Mouse (Mus musculus) megakaryocyte, adult 5-6 weeks (primary cell): ENCODE measurements around the gene Gm20388. TPM values are rescaled to one million over a fixed set of nuclear protein-coding genes. Genes with fewer than 3 reads are reported as not detected.

Experiments used
- ATAC-seq: 2 replicates; pipeline ENCODE4 v1.8.0; 2016; ENCODE audit warnings: mild to moderate bottlenecking, inconsistent platforms; ENCODE audit not compliant: poor library complexity, severe bottlenecking
- total RNA-seq, 2 experiments: library from RNA; stranded (forward) in 1 of 2; stranded (reverse) in 1 of 2; fragments of 153-499, 151-499 nt in 1 of 2; fragments of 221-1000, 200-1000 nt in 1 of 2; gene quantifications; 2 replicates each; pipeline versions ENCODE4 v1.2.3 to v1.2.4; 2015 to 2017

The Gm20388 gene
- total RNA-seq, 2 experiments from 2014 or later, result 7.6 to 15.5 TPM

DNA sequence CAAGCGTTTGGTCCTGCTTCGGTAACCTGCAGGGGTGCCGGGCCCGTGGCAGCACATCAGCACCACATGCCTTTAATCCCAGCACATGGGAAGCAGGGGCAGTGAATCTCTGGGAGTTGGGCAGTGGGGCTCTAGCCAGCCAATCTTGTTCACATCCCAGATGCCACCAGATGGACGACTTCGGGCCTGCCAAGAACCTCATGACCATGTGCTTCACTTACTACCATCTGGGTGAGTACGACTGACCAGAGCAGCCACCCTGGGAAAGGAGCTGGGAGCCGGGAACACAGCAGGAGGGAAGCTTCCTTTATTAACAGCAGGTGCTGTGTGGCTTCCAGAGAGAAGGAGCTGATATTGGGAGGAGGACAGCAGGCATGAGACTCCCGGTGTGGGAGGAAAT is 240.5 kb downstream of the Gm20388 start:
- ATAC-seq, result no peak

DNA sequence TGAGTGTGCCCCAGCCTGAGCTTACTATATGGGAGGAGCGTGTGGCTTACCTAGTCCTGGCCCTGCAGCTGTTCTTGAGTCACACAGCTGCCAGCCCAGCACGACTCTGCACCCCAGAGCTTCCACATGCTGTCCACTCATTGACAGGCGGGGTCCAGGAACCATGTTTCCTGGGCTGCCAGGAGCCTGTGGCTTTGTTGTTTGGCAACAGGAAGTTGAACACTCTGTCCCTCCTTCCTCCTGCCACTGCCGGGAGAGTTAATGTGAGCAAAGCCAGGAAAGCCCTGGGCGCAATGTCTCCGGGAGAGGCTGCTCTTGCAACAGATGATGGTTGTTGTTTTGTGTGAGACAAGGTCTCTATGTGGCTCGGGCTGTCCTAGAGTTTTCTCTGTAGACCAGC is 242.0 kb downstream of the Gm20388 start:
- peak; percentile 90 for ATAC-seq

DNA sequence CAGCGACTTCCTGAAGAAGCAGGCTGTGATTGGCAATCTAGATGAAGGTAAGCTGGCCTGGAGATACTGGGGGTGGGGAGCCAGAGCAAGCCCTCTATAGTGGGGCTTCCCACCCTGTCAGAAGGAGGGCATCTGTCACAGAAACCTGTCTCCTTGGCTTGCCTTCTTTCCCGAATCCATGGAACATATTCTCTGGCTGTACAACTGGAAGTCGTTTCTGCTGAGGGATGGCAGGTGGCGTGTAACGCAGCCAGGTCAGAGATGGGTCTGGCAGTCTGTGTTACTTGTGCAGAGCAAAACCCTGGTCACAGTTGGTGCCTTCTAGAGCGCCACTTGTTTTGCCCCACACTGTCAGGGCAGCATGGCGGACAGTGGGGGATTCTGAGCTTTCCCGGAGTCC is 249.7 kb downstream of the Gm20388 start:
- no peak for ATAC-seq

DNA sequence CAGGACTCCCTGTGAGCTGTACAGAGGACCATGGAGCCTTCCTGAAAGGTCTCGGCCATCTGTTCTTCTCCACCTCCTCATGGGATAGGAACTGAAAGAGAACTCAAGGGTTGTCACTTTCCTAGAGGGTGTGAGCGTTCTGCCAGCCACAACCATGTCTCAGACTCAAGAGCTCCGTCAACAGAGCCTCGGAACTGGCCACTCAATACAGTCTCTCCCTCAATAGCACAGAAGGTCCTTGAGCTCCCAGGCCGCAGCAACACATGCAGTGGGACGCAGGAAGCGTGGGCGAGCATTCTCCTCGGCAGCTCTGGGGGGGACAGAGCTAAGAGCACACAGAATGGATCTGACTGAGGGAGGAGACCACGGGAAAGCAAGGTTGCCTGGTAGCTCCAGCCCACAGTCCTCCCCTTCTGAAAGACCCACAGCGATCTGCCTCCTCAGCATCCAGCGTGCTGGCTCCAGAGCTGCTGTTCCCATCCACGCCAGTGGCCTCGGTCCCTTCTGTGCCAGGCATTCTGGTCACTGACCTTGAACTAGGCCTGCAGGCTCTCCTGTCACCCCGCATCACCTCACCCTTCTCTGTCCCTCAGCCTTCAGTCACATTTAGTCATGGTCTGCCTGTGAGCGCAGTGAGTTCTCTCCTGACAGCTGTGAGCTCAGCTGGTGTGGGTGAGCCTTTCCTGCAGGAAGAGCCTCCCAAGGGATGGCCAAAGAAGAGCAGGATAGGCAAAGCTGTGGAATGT is 251.2 kb downstream of the Gm20388 start:
- ATAC-seq, result no peak

DNA sequence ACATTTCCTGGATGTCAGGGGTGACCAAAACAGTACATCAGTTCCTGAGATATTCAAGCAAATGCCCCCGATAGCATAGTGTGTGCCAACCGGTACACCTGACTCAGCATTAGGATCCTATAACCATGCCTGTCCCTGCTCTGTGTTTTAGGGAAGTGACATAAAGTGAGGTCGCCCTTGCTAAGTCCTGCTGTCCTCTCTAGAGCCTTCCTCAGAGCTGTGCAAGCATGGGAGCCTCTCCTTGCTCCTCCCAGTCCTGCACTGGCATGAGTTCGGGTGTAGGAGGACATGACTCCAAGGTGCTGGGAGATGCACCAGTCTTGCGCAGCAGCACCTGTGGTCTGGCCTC is 251.7 kb downstream of the Gm20388 start:
- peak; percentile 30; the same call in 1 of the 2 replicates for ATAC-seq

DNA sequence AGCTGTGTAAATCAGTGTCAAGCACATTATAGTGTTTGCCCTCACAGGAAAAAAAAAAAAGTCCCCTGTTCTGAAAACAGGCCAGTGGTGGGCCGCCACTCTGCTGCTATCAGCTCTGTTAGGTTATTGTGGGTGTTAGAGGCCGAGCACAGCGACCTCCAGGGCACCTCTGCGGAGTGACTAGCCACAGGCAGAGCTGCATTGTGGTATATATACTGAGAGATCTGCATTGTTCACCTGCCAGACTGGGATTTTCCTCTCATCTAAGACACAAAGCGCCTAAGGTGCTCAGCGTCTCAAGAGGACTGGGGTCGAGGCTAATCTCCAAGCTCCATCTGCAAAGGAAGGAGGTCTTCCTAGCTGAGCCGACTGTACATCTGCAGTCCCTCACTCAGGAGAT is 252.7 kb downstream of the Gm20388 start:
- ATAC-seq, result no peak

DNA sequence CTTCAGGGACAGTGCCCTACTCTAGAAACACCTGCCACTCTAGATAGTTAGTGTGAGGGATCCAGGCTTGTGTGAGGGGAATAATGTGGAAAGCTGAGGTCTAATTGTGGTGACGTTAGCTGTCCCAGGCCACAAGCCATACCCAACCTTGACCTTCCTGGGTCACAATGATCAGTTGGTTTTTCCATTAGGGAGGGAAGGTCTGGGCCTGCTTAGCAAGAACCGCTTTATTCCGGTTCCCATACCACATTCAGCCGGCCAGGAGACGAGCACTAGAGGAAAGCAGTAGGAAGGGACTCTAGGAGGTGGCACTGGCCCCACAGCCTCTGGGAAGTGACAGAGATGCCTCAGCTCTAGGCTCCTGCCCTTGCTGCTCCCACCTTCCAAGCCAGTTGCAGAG is 253.4 kb downstream of the Gm20388 start:
- no peak for ATAC-seq

DNA sequence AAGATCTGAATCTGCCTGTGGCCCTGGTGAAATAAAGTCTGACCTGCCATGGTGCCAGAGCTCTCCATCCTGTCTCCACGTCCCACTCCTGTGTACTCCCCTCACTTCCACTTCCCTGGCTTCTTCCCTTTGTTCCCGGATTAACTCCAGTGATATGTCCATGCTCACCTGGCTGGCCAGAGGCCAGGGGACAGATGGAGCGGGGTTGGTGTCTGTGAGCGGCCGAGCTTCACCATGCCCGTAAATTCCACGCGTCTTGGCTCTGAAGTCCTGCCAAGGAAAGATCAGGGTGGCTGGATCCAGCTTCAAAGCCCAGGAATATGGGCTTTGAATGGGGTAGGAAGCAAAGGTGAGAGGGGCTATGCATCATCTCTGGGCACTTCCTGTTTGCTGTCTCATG is 256.5 kb downstream of the Gm20388 start:
- no peak for ATAC-seq

DNA sequence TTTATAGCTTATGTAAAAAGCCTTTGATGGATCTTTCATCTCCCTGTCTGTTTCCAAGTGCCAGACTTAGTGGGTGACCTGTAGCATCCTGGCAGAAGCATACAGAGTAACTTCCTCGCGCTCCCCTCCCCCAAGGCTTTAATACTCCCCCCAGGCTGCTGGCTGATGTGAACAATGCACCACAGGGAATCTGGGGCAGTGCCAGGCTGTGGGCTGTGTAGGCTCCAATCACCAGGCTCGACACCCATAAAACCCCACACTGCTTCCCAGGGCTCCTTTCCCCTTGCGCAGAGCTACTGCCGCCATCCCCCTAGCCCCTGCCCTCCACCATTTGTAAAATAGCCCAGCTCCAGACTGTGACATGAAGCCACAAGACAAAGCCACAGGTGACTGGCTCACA is 257.2 kb downstream of the Gm20388 start:
- no peak for ATAC-seq

DNA sequence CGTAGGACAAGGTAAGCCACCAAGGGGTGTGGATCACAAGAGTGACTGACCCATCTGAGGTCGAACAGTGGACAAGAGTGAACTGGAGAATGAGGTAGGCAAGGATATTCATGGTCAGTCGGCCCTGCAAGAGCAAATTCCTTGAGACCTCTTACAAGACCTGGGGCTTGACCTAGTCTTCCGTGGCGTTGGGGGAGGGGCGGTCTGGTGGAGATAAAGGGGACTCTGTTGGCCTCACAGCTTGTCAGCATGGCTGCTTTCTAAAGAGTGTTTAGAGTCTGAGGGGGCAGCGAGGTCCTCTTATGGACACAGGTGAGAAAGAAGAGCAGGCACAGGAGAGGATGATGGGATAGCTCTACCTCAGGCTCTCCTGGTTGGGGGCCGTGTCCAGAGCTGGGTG is 258.5 kb downstream of the Gm20388 start:
- no peak for ATAC-seq

DNA sequence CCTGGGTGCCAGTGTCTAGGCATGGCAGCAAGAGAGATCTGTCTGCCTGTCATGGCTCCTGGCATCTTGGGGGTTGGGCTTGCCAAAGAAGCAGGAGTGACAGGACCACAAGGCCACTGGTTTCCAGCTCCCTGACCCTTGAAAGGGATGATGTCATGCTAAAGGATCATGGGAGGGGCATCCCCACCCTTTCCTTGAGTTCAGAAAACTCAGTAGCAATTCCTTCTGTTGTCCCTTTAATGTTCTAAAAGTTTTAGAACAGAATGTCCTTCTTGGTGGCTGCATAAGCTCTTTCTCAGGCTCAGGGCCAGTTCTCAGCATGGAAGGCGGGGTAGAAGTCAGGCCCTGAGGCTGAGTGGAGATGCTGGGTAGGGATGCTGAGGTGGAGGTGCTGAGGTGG is 262.6 kb downstream of the Gm20388 start:
- no peak for ATAC-seq

DNA sequence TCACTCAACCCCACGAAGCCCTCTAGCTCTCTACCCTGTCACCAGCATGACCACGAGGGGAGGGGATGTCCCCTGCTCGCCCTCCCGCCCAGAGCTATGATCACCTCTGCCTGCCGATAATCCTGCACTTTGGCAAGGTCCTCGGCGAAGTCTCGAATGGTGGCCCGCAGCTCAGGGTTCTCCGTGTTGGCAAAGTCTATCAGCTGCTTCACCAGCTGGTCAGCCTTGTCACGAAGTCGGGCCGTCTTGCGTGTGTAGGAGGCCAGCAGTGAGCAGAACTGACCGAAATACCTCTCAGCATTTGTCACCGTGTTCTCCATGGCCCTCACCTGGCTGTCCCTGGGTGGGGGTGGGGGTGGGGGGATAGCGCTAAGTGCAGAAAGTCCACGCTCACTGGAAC is 264.0 kb downstream of the Gm20388 start:
- ATAC-seq, result no peak

DNA sequence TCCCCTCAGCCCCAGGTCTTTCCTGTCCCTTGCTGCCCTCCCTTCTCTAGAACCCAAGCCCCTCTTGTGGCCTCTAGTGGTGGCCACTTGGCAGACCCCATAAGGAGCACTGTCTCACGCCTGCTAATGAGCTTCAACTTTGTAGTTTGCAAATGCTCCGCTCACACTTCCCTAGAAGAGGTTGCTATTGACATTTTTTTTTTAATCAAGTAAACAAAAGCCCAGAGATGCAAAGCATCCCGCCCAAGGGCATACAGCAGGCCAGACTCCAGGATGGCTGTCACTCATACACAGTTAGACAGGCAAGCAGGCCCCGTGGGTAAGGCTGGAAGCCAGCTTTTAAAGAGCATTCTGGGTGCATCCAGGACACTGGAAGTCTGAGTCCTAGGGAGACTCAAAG is 266.0 kb downstream of the Gm20388 start:
- no peak for ATAC-seq

DNA sequence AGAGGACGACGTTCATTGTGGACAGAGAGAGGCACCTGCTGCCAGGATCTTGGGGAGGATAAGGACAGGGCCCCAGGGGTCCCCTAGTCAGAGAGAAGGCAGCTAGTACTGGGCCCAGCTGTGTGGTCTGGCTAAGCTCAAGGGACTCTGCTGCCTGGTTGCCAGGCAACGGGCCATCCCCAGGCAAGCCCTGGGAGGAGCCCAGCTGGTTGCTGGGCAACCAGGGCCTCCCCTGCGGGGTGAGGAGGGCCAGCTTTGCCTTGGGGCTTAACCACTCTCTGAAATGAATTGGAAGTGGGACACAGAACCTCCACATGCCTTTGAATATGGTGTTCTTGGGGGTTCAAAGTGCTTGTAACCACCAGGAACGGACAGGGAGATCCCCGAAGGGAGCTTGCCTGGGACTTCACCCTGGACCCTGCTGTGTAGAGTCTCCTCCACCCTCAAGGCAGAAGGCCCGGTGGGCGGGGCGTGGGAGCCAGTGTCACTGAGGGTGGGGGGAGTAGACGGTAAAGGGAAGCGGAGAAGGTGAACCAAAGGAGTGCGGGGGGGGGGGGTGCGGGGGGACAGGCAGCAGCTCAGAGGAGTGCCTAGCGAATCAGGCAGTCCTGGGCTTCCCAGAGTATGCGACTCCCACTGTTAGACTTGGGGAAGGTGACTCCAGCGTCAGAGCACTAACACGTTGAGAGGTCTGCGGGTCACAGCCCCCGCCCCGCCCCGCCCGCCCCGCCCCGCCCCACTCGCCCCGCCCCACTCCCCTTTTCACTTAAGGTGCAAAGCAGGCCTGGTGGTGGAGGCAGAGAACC is 266.9 kb downstream of the Gm20388 start, which contains the start of gene Fam92b:
TSS of gene Fam92b (minus strand) at position 149 of the 806 bp plus-strand sequence.
- ATAC-seq, result no peak

DNA sequence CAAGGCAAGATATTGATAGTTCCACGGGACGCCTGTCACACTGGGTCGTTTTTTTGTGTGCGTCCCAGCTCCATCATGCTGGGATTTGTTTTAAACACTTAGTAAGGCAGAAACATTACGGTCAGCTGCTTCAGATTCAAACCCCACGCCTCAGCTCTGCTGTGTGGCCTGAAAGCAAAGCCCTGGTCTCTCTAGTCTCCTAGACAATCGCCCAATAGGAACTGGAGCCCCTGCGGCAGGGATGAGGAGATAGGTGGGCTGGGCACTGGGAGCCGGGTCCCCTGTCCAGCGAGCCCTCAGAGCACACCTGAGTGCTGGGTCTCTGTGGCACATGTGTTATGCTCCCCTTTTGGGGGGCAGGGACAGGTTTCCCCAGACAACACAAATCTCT is 267.5 kb downstream of the Gm20388 start:
- no peak for ATAC-seq

DNA sequence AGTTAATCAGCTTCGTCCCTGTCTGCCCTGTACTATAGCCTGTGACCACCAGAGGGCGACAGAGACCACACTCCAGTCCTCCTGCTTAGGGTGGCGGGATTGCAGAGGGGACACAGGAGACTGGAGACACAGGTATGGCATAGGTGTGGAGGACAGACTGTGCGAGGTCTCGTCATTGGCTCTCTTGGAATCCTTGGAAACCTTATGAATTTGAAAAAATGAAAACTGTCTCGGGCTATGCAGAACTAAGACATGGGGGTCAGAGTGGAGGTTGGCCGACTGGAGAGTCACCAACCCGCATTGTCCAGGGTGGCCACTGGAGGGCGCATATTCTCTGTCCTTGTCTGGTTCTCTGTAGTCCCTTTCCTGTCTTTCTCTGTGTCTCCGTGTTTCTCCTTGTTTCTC is 268.4 kb downstream of the Gm20388 start:
- peak; percentile 89 for ATAC-seq

DNA sequence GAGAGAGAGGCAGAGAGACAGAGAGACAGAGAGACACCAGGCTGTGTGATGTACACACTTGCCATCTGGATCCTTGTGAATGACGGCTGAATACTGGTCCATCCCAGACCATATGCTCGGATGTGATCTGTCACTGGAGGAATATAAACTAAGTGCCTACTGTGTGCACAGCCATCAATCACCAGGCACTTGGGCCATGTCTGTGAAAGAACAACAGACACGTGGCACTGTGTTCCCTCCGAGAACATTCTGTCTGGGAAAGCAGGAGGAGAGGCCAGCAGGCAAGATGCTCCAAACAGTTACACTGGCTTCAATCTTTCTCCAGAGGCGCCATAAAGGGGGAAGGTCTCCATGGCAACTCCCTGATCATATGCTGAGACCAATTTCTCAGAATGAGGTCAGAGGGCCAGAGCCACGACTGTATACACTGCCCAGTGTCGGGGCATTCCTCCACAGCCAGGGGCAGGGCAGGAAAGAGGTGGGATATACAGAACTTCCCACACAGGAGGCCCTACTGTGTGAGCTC is 269.9 kb downstream of the Gm20388 start:
- ATAC-seq, result no peak

DNA sequence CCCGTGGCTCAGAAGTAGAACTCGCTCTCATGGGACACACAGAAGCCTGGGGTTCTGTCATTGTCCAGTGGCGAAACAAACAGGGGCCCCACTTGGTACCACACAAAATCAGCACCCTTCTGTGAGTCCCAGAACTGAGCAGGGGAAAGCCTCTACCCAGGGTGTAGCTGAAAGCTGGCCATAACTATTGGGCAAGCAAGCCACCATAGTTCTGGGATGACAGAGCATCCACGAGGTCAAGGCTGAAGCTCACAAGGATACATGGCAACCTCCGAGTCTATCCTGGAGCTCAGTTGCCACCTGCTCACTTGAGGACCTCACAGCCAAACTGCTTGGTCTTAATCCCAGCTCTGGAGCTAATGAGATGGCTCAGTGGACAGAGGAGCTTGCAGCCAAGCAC is 270.6 kb downstream of the Gm20388 start:
- ATAC-seq, result no peak

DNA sequence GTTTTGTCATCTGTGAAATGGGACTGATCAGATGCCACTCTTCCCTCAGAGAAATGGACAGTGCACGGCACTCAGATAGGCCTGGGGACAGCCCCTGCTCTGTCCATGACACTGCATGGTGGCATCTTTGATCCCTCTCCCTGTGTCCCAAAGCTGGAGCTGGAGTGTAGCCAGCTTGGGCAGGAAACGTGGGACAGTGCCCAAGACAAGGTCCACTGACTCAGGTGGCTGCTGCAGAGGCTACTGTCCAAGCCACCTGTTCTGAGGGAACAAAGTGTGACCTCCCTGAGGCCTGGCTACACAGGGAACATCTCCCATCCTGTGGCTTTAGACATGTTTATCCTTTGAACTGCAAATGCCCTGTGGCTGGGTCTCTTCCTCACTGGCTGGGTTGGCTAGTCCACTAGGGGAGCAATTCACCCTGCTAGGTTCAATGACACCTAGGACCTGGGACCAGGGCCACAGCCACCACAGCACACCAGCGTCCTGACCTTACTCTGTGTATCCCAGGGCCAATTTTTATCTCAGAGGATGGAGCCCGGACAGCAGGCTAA is 271.3 kb downstream of the Gm20388 start:
- ATAC-seq, result no peak

DNA sequence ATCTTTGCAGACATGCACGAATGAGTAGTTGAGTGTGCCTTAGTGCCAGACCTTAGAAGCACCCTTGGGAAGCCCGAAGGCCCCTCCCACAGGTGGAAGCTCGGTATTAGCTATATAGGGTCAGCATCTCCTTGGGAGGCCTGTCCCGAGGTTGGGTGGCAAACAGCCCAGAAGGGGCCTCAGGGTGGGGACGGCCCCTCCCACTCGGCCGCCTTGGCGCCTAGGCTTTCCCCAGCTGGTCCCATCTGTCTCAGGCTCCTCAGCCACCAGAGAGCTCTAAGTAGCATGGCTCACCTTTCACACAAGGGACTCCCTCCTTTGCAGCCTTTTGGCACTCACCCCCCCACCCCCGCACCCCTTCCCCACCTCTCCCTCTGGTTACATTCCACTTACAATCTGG is 273.7 kb downstream of the Gm20388 start:
- no peak for ATAC-seq

DNA sequence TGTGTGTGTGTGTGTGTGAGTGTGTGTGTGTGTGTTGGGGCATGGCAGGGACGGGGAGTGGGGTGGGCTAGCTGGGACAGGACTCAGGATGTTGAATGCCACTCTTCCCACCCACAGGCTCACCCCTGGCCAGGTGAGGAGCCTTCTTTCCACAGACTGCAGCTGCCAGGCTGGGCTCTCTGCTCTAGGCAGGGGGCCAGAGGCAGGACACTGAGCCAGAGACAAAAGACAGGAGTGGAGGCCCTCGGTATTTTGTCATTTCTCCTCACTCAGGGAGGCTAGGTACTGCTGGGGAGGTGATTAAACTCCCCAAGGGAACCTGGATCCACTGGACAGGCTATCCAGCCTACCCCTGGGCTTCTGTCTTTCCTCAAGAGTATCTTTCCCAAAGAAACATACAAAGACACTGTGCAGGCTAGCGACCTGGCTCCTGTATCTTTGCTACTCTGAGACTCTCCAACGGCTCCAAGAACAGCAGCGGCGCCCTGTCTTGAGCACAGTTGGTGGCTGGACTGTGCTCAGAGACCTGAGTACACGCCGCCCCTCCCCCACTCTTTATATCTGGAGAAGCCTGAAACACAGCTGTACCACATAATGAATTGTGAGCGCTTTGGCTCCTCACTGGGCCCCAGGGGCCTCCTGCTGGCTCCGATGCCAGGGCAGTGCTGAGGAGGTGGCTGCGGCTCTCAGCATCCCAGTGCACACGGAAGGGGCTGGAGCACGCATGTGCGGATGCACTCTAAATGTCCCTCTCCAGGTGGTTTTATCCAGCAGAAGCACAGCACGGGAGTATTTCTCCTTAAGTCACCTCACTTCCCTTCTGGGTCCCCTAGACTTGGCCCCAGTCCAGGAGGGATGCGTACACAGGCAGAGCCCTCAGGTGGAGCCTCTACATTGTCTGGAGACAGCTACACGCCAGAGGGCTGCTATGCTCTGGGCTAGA is 274.5 kb downstream of the Gm20388 start:
- no peak for ATAC-seq
